Mouse (Mus musculus) neural tube, embryonic 11.5 days (tissue): ENCODE data around the gene Macf1. TPM values are rescaled to one million over a fixed set of nuclear protein-coding genes. Genes with fewer than 3 reads are reported as not detected.
A peak's percentile ranks its signal among the peaks of the same experiment; 100 is the strongest.

ENCODE experiments used
- ATAC-seq: fragments of 200-750 bp; cut with Nextera tagmentation; 2 replicates; pipeline ENCODE4 v1.8.0; 2017; ENCODE audit warnings: moderate number of reproducible peaks, mild to moderate bottlenecking, moderate TSS enrichment, moderate library complexity; ENCODE audit not compliant: insufficient read depth, low FRiP score, low TSS enrichment
- DNase-seq: peaks from one replicate; pipeline ENCODE4 v3.0.0-alpha.2; 2015; ENCODE audit warnings: low spot score
- H3K27ac ChIP-seq: fragments of 300-500 bp; sonication (generic); 2 replicates; pipeline ENCODE4 v1.5.1; 2014; ENCODE audit warnings: low read depth, mild to moderate bottlenecking, low read length
- H3K27me3 ChIP-seq: fragments of 300-500 bp; sonication (generic); 2 replicates; pipeline ENCODE4 v1.6.1; 2014; ENCODE audit warnings: mild to moderate bottlenecking, low read length, mixed read lengths; ENCODE audit not compliant: control insufficient read depth, insufficient read depth
- H3K36me3 ChIP-seq: fragments of 300-500 bp; sonication (generic); 2 replicates; pipeline ENCODE4 v1.6.1; 2014; ENCODE audit warnings: mild to moderate bottlenecking, low read length, moderate library complexity, mixed read lengths; ENCODE audit not compliant: control insufficient read depth, insufficient read depth
- H3K4me1 ChIP-seq: fragments of 300-500 bp; sonication (generic); 2 replicates; pipeline ENCODE4 v1.6.1; 2014; ENCODE audit warnings: low read length, mixed read lengths; ENCODE audit not compliant: control insufficient read depth, insufficient read depth
- H3K4me2 ChIP-seq: fragments of 300-500 bp; sonication (generic); 2 replicates; pipeline ENCODE4 v1.6.1; 2014; ENCODE audit warnings: low read depth, mild to moderate bottlenecking, moderate library complexity
- H3K4me3 ChIP-seq: fragments of 300-500 bp; sonication (generic); 2 replicates; pipeline ENCODE4 v1.5.1; 2014; ENCODE audit warnings: low read depth, low read length
- H3K9ac ChIP-seq: fragments of 300-500 bp; sonication (generic); 2 replicates; pipeline ENCODE4 v1.6.1; 2014; ENCODE audit warnings: mild to moderate bottlenecking, low read length
- H3K9me3 ChIP-seq: fragments of 300-500 bp; sonication (generic); 2 replicates; pipeline ENCODE4 v1.6.1; 2016; ENCODE audit warnings: low read length; ENCODE audit not compliant: control insufficient read depth
- WGBS: fragments of 180-500 bp; shearing (Covaris S2); extraction: QIAGEN DNeasy Blood & Tissue Kit; methylation state at CpG from one replicate; pipeline ENCODE4 v1.1.7; 2014; 5-methylcytosine and 5-hydroxymethylcytosine counted together
- polyA plus RNA-seq: library from polyadenylated mRNA; unstranded; fragments of >200 nt; fragmentation: Nextera tagmentation; extraction: Ambion mirVana; gene quantifications from 2 replicates; pipeline ENCODE4 v1.2.1, GENCODE M21; 2014

Macf1 gene
- polyA plus RNA-seq, 1 experiment from 2014 or later = 79.1 TPM

GRCm38 (mm10) chr4:123374316-123375008, 309.7 kb downstream of the Macf1 start:
- Histone ChIP-seq H3K4me2 (no peak overlapping the region), H3K36me3 (peaks cover 44% of the 10 kb centered on the region), H3K4me3 (no peak overlapping the region), H3K9ac (no peak overlapping the region), H3K4me1 (no peaks in the 10 kb centered on the region), H3K27me3 (no peaks in the 10 kb centered on the region), H3K27ac (no peak overlapping the region), H3K9me3 (no peaks in the 10 kb centered on the region)
- WGBS = 91% methylated on average over 12 of the region's 12 CpGs
- no peak for DNase-seq
- no peak for ATAC-seq

GRCm38 (mm10) chr4:123363555-123363954, 320.6 kb downstream of the Macf1 start:
- no peak overlapping the region for H3K27ac ChIP-seq
- DNase-seq (no peak), ATAC-seq (no peak)
- no peak overlapping the region for H3K4me3 ChIP-seq
- H3K4me2 ChIP-seq = no peak overlapping the region
- peaks cover 8% of the 10 kb centered on the region; the same call in 1 of the 2 replicates for H3K36me3 ChIP-seq
- no peaks in the 10 kb centered on the region for H3K4me1 ChIP-seq
- WGBS = 95% methylated on average over 4 of the region's 4 CpGs
- no peak overlapping the region for H3K9ac ChIP-seq
- no peaks in the 10 kb centered on the region for H3K27me3 ChIP-seq
- H3K9me3 ChIP-seq = no peaks in the 10 kb centered on the region

- Histone ChIP-seq H3K4me2 (no peak overlapping the region), H3K9ac (no peak overlapping the region), H3K4me1 (no peaks in the 10 kb centered on the region), H3K27ac (no peak overlapping the region), H3K9me3 (no peaks in the 10 kb centered on the region), H3K36me3 (peaks cover 5% of the 10 kb centered on the region; the same call in 1 of the 2 replicates), H3K27me3 (no peaks in the 10 kb centered on the region), H3K4me3 (no peak overlapping the region)
- ATAC-seq (no peak), DNase-seq (no peak)
- 94% methylated on average over 12 of the region's 12 CpGs for WGBS
Measured at GRCm38 (mm10) chr4:123360771-123361170, 323.4 kb downstream of the Macf1 start.

DNA sequence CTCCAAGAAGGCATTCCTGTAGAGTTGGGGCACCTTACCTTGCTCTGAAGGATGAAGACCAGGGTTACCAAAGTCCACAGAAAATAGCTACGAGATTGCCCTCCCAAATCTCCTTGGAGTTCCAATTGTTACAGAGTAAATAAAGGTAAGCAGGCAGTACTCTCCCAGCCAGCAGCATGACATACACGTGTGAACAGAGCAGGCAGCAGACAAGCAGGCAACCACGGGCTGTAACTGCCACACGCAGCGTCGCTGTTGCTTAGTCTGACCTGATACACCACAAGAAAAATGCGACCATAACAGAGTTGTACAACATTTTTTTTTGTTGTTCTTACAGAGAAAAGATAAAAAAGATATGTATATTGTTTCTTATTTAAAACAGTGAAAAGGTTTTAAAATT, 325.5 kb downstream of the Macf1 start:
- no peak for DNase-seq
- Histone ChIP-seq H3K27me3 (no peaks in the 10 kb centered on the region), H3K9me3 (no peaks in the 10 kb centered on the region), H3K9ac (no peak overlapping the region), H3K4me3 (no peak overlapping the region), H3K36me3 (peaks cover 13% of the 10 kb centered on the region), H3K4me1 (no peaks in the 10 kb centered on the region), H3K27ac (no peak overlapping the region), H3K4me2 (no peak overlapping the region)
- no peak for ATAC-seq
- 94% methylated on average over 7 of the region's 7 CpGs for WGBS

DNA sequence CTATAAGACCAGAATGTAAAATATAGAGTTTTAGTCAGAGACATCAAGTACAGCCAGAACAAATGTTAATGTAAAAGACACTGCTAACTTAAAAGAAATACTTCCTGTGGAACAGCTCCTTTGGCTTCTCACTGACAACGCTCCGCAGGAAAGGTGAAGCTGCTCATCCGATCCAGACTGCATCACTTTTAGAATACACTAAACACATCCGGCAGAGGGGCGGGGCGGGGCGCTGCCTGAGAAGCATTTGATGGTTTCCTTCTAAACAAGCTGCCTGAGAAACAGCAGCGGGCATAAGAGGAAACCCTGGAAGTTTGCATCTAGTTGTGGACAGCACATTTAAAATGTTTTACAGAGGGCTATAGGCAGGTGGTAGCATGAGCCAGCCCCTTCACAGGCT, 328.2 kb downstream of the Macf1 start:
- 93% methylated on average over 8 of the region's 8 CpGs for WGBS
- ATAC-seq (no peak), DNase-seq (no peak)
- H3K4me2 ChIP-seq = no peak overlapping the region
- no peak overlapping the region for H3K4me3 ChIP-seq
- H3K4me1 ChIP-seq = no peaks in the 10 kb centered on the region
- H3K27me3 ChIP-seq = no peaks in the 10 kb centered on the region
- H3K27ac ChIP-seq = no peak overlapping the region
- H3K36me3 ChIP-seq = peaks cover 23% of the 10 kb centered on the region
- H3K9me3 ChIP-seq = no peaks in the 10 kb centered on the region
- H3K9ac ChIP-seq = no peak overlapping the region

DNA sequence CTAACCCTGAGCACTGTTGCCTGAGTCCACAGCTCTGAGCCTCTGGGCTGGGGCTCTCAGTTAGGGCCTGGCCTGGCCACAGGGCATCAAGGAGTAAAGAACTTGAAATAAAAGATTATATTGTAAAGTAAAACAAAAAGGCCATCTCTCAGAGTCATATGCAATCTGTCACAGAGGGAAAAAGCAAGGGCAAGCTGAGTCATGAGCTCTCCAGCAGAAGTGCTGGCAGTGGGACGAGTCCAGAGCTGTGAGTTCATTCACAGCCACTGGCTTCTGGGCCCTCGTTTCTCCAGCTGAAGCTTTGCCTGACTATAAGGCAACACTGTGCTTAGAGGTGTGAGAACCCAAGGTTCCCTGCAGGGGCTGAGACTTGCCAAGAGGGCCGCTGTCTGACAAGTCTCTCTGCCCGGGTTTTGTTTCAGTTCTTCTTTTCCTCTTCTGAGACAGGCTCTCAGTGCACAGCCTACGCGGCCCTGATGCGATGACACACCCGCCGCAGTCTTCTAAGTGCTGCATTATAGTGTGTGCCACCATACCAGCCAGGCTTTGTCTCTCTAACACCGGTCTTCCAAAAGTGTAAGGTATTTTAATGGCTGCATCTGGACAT, 330.8 kb downstream of the Macf1 start:
- Histone ChIP-seq H3K4me1 (no peaks in the 10 kb centered on the region), H3K9me3 (no peaks in the 10 kb centered on the region), H3K27ac (no peak overlapping the region), H3K36me3 (peaks cover 21% of the 10 kb centered on the region), H3K4me2 (no peak overlapping the region), H3K4me3 (no peak overlapping the region), H3K27me3 (no peaks in the 10 kb centered on the region), H3K9ac (no peak overlapping the region)
- ATAC-seq (no peak), DNase-seq (no peak)
- 90% methylated on average over 10 of the region's 10 CpGs for WGBS

DNA sequence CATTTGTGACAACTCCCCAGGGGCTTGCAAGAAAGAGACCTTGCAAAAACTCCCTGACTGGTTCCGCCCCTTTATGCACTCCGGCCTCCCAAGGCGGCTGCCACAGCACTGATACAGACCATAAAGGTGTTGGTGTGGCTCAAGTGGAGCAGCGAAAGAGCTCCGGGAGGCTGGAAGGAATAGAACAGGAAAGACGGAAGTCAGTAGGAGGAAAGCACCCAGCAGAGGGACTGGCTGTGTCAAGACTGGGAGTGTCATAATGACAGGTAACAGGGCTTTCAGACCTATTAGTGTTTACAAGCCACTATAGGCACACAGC, 340.7 kb downstream of the Macf1 start:
- H3K4me3 ChIP-seq = peak overlapping the region; percentile 49
- H3K4me2 ChIP-seq = peak overlapping the region; percentile 92
- H3K9me3 ChIP-seq = no peaks in the 10 kb centered on the region
- no peak overlapping the region for H3K9ac ChIP-seq
- no peak overlapping the region for H3K27ac ChIP-seq
- peaks cover 40% of the 10 kb centered on the region for H3K27me3 ChIP-seq
- peaks cover 6% of the 10 kb centered on the region; the same call in 1 of the 2 replicates for H3K4me1 ChIP-seq
- WGBS = 5% methylated on average over 6 of the region's 6 CpGs
- H3K36me3 ChIP-seq = no peaks in the 10 kb centered on the region
- DNase-seq (no peak), ATAC-seq (no peak)

DNA sequence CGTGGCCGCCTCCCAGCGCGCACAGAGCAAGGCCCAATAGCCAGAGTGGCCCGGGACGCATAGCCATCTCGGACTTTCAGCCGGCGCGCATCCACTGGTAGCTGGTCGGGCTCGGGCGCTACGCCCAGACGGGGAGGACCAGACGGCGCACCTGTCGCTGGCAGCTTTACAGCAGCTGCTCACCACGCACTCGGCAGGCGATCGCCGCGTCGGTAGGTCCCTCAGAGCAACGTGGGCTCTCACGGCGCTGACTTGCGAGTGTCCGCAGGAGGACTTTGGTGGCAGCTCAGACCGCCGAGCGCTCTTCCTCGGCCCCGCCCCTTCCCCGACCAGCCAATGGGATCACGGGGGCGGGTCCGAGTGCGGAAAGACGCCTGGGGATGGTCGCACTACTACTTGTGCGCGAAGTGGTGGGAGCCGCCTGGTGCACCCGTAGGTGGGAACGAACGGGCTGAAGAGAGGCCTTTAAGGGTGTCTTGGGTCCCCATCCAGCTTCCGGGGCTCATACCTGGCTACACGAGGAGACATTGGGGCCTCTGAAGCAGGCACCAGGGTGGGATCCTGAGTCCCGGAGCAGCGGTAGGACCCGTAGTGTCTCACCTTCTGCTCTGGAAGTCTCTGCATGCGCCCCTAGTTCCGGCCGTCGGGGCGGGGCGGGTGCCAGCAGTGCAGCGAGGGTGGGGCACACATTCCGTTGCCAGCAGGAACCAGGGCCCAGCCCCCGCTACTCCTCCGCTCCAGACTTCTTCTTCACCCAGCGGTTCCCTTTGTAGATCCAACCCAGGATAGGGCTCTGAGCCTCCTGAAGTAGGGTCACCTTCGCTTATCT, 341.3 kb downstream of the Macf1 start, which contains the start of gene Bmp8a:
TSS of gene Bmp8a (minus strand) at position 611 of the 829 bp plus-strand sequence.
- peak; percentile 88 for DNase-seq
- Histone ChIP-seq H3K27me3 (peaks cover 40% of the 10 kb centered on the region), H3K9ac (peak within 1 kb of the TSS; percentile 39; the same call in 1 of the 2 replicates), H3K4me2 (peak within 1 kb of the TSS; percentile 92), H3K36me3 (no peaks in the 10 kb centered on the region), H3K9me3 (no peaks in the 10 kb centered on the region), H3K27ac (no peak within 1 kb of the TSS), H3K4me1 (peaks cover 6% of the 10 kb centered on the region; the same call in 1 of the 2 replicates), H3K4me3 (peak within 1 kb of the TSS; percentile 49)
- WGBS = under 1% methylated on average over 64 of the region's 65 CpGs
- peak; percentile 89 for ATAC-seq
